Mouse (Mus musculus) liver, embryonic 16.5 days (tissue): ENCODE data around the gene Fars2. TPM values are rescaled to one million over a fixed set of nuclear protein-coding genes. Genes with fewer than 3 reads are reported as not detected.
"Not testable (repeated sequence)": the region's sequence is repeated elsewhere in the genome, so short reads cannot be mapped to it uniquely, and the experiment has no call there.

Experiments
- ATAC-seq: fragments of 200-750 bp; cut with Nextera tagmentation; 2 replicates; pipeline ENCODE4 v1.8.0; 2017; ENCODE audit warnings: low read depth, mild to moderate bottlenecking, moderate number of reproducible peaks, moderate library complexity
- H3K27ac ChIP-seq: fragments of 300-500 bp; sonication (generic); 2 replicates; pipeline ENCODE4 v1.5.1; 2014; ENCODE audit warnings: mild to moderate bottlenecking, low read length
- H3K27me3 ChIP-seq: fragments of 300-500 bp; sonication (generic); 2 replicates; pipeline ENCODE4 v1.6.1; 2014; ENCODE audit warnings: low read depth, low read length, mixed read lengths; ENCODE audit not compliant: control insufficient read depth, insufficient read depth
- H3K36me3 ChIP-seq: fragments of 300-500 bp; sonication (generic); 2 replicates; pipeline ENCODE4 v1.6.1; 2014; ENCODE audit warnings: mild to moderate bottlenecking; ENCODE audit not compliant: control insufficient read depth, insufficient read depth
- H3K4me1 ChIP-seq: fragments of 300-500 bp; sonication (generic); 2 replicates; pipeline ENCODE4 v1.6.1; 2014; ENCODE audit warnings: low read depth, low read length, mixed read lengths; ENCODE audit not compliant: control insufficient read depth
- H3K4me2 ChIP-seq: fragments of 300-500 bp; sonication (generic); 2 replicates; pipeline ENCODE4 v1.6.1; 2014; ENCODE audit warnings: low read depth, low read length, mixed read lengths
- H3K4me3 ChIP-seq: fragments of 300-500 bp; sonication (generic); 2 replicates; pipeline ENCODE4 v1.5.1; 2014; ENCODE audit warnings: low read depth, mild to moderate bottlenecking, low read length
- H3K9ac ChIP-seq: fragments of 300-500 bp; sonication (generic); 2 replicates; pipeline ENCODE4 v1.6.1; 2014; ENCODE audit warnings: low read depth, low read length
- H3K9me3 ChIP-seq: fragments of 300-500 bp; sonication (generic); replicated peaks from 2 replicates; pipeline ENCODE4 v1.6.1; 2016; ENCODE audit warnings: low read length; ENCODE audit not compliant: control insufficient read depth
- WGBS: fragments of 180-500 bp; shearing (Covaris S2); extraction: QIAGEN DNeasy Blood & Tissue Kit; methylation state at CpG from one replicate; pipeline ENCODE4 v1.1.7; 2014; ENCODE audit not compliant: insufficient replicate concordance; 5-methylcytosine and 5-hydroxymethylcytosine counted together
- polyA plus RNA-seq: library from polyadenylated mRNA; unstranded; fragments of >200 nt; fragmentation: Nextera tagmentation; extraction: Ambion mirVana; gene quantifications from 2 replicates; pipeline ENCODE4 v1.2.1, GENCODE M21; 2015

Fars2 gene
- polyA plus RNA-seq, 1 experiment from 2014 or later = 26.0 TPM

- no peak overlapping the region for H3K9ac ChIP-seq
- H3K36me3 ChIP-seq = no peaks in the 10 kb centered on the region
- 36% methylated on average over 4 of the region's 4 CpGs for WGBS
Observed at GRCm38 (mm10) chr13:36416546-36416945, 299.3 kb downstream of the Fars2 start.

GRCm38 (mm10) chr13:36419357-36419756 lies 302.1 kb downstream of the Fars2 start:
- no peak overlapping the region for H3K9ac ChIP-seq
- H3K36me3 ChIP-seq = no peaks in the 10 kb centered on the region
- no peaks in the 10 kb centered on the region for H3K4me1 ChIP-seq
- no peaks in the 10 kb centered on the region for H3K27me3 ChIP-seq
- H3K9me3 ChIP-seq = no peaks in the 10 kb centered on the region
- no peak overlapping the region for H3K4me3 ChIP-seq
- no peak overlapping the region for H3K27ac ChIP-seq
- ATAC-seq = no peak
- no peak overlapping the region for H3K4me2 ChIP-seq

More at GRCm38 (mm10) chr13:36416546-36416945, 299.3 kb downstream of the Fars2 start:
- Histone ChIP-seq H3K27me3 (no peaks in the 10 kb centered on the region), H3K4me2 (no peak overlapping the region), H3K4me1 (no peaks in the 10 kb centered on the region), H3K4me3 (no peak overlapping the region), H3K27ac (no peak overlapping the region), H3K9me3 (no peaks in the 10 kb centered on the region)
- no peak for ATAC-seq

GRCm38 (mm10) chr13:36422446-36422845 lies 305.2 kb downstream of the Fars2 start:
- Histone ChIP-seq H3K36me3 (no peaks in the 10 kb centered on the region), H3K9ac (no peak overlapping the region), H3K9me3 (no peaks in the 10 kb centered on the region), H3K4me2 (no peak overlapping the region), H3K4me3 (no peak overlapping the region), H3K27ac (no peak overlapping the region), H3K4me1 (no peaks in the 10 kb centered on the region), H3K27me3 (no peaks in the 10 kb centered on the region)
- ATAC-seq = no peak
- 40% methylated on average over 3 of the region's 3 CpGs for WGBS

- not testable (repeated sequence) for H3K4me2 ChIP-seq, H3K4me3 ChIP-seq, H3K4me1 ChIP-seq, H3K36me3 ChIP-seq, H3K27ac ChIP-seq, H3K27me3 ChIP-seq, H3K9me3 ChIP-seq, ATAC-seq, H3K9ac ChIP-seq
- 61% methylated on average over 16 of the region's 17 CpGs for whole genome bisulfite sequencing
Observed at GRCm38 (mm10) chr13:36425824-36426705, 308.9 kb downstream of the Fars2 start.

GRCm38 (mm10) chr13:36429500-36430189 lies 312.4 kb downstream of the Fars2 start:
- H3K4me1 ChIP-seq = no peaks in the 10 kb centered on the region
- no peaks in the 10 kb centered on the region for H3K36me3 ChIP-seq
- no peaks in the 10 kb centered on the region for H3K9me3 ChIP-seq
- no peak overlapping the region for H3K4me3 ChIP-seq
- no peaks in the 10 kb centered on the region for H3K27me3 ChIP-seq
- ATAC-seq = no peak
- H3K9ac ChIP-seq = no peak overlapping the region
- WGBS = 70% methylated on average over 7 of the region's 7 CpGs
- H3K27ac ChIP-seq = no peak overlapping the region
- no peak overlapping the region for H3K4me2 ChIP-seq

- Histone ChIP-seq H3K36me3 (no peaks in the 10 kb centered on the region), H3K4me3 (no peak overlapping the region), H3K4me2 (no peak overlapping the region), H3K27me3 (no peaks in the 10 kb centered on the region), H3K27ac (no peak overlapping the region), H3K9ac (no peak overlapping the region), H3K9me3 (no peaks in the 10 kb centered on the region), H3K4me1 (no peaks in the 10 kb centered on the region)
- 62% methylated on average over 6 of the region's 6 CpGs for WGBS
- ATAC-seq = no peak
Observed at GRCm38 (mm10) chr13:36430420-36431114, 313.4 kb downstream of the Fars2 start.

- H3K4me2 ChIP-seq = no peak overlapping the region
- no peak overlapping the region for H3K27ac ChIP-seq
- no peak overlapping the region for H3K4me3 ChIP-seq
- no peak for ATAC-seq
- WGBS = 71% methylated on average over 8 of the region's 8 CpGs
- H3K27me3 ChIP-seq = no peaks in the 10 kb centered on the region
- no peaks in the 10 kb centered on the region for H3K36me3 ChIP-seq
- no peaks in the 10 kb centered on the region for H3K4me1 ChIP-seq
- no peak overlapping the region for H3K9ac ChIP-seq
- no peaks in the 10 kb centered on the region for H3K9me3 ChIP-seq
Observed at GRCm38 (mm10) chr13:36431974-36432518, 314.8 kb downstream of the Fars2 start.

GRCm38 (mm10) chr13:36444748-36445423 lies 327.7 kb downstream of the Fars2 start:
- Histone ChIP-seq H3K36me3 (no peaks in the 10 kb centered on the region), H3K27ac (no peak overlapping the region), H3K4me3 (no peak overlapping the region), H3K9me3 (no peaks in the 10 kb centered on the region), H3K4me1 (no peaks in the 10 kb centered on the region), H3K9ac (no peak overlapping the region), H3K4me2 (no peak overlapping the region), H3K27me3 (no peaks in the 10 kb centered on the region)
- ATAC-seq = no peak
- 47% methylated on average over 4 of the region's 4 CpGs for WGBS
